Mouse (Mus musculus) intestine, postnatal 0 days (tissue): Measurements from ENCODE around the gene Galk2. TPM values are rescaled to one million over a fixed set of nuclear protein-coding genes. Genes with fewer than 3 reads are reported as not detected.

Experiments used
- ATAC-seq: fragments of 200-750 bp; cut with Nextera tagmentation; 2 replicates; pipeline ENCODE4 v1.8.0; 2017; ENCODE audit warnings: mild to moderate bottlenecking, moderate TSS enrichment, moderate library complexity
- H3K27ac ChIP-seq: fragments of 300-500 bp; sonication (generic); 2 replicates; pipeline ENCODE4 v1.5.1; 2014; ENCODE audit warnings: mild to moderate bottlenecking, low read depth, low read length, moderate library complexity
- H3K27me3 ChIP-seq: fragments of 300-500 bp; sonication (generic); replicated peaks from 2 replicates; pipeline ENCODE4 v1.6.1; 2014; ENCODE audit warnings: low read length, mixed read lengths; ENCODE audit not compliant: control insufficient read depth, insufficient read depth
- H3K36me3 ChIP-seq: fragments of 300-500 bp; sonication (generic); 2 replicates; pipeline ENCODE4 v1.6.1; 2014; ENCODE audit warnings: mild to moderate bottlenecking, moderate library complexity; ENCODE audit not compliant: control insufficient read depth, insufficient read depth
- H3K4me1 ChIP-seq: fragments of 300-500 bp; sonication (generic); replicated peaks from 2 replicates; pipeline ENCODE4 v1.6.1; 2014; ENCODE audit warnings: antibody characterized with exemption, low read length, mixed read lengths; ENCODE audit not compliant: control insufficient read depth, insufficient read depth
- H3K4me2 ChIP-seq: fragments of 300-500 bp; sonication (generic); replicated peaks from 2 replicates; pipeline ENCODE4 v1.6.1; 2014; ENCODE audit warnings: low read depth, mild to moderate bottlenecking, moderate library complexity
- H3K4me3 ChIP-seq: fragments of 300-500 bp; sonication (generic); 2 replicates; pipeline ENCODE4 v1.5.1; 2014; ENCODE audit warnings: low read depth, low read length
- H3K9ac ChIP-seq: fragments of 300-500 bp; sonication (generic); 2 replicates; pipeline ENCODE4 v1.6.1; 2014; ENCODE audit warnings: mild to moderate bottlenecking, low read depth, low read length
- H3K9me3 ChIP-seq: fragments of 300-500 bp; sonication (generic); 2 replicates; pipeline ENCODE4 v1.6.1; 2016; ENCODE audit warnings: mixed run types; ENCODE audit not compliant: control insufficient read depth
- CTCF ChIP-seq: sonication (generic); IDR thresholded peaks from 2 replicates; pipeline ENCODE4 v1.5.1; 2016; ENCODE audit warnings: low read depth, mild to moderate bottlenecking, control low read depth, antibody characterized with exemption, moderate library complexity
- WGBS: fragments of 180-500 bp; shearing (Covaris S2); extraction: QIAGEN DNeasy Blood & Tissue Kit; methylation state at CpG from one replicate; pipeline ENCODE4 v1.1.7; 2014; 5-methylcytosine and 5-hydroxymethylcytosine counted together
- polyA plus RNA-seq: library from polyadenylated mRNA; unstranded; fragments of >200 nt; fragmentation: Nextera tagmentation; extraction: Ambion mirVana; gene quantifications from 2 replicates; pipeline ENCODE4 v1.2.1, GENCODE M21; 2015

The Galk2 gene
- polyA plus RNA-seq, 1 experiment from 2014 or later = 84.1 TPM

GRCm38 (mm10) chr2:125827898-125828297 lies 31.0 kb upstream of the Galk2 start:
- H3K27ac ChIP-seq = no peak overlapping the region
- no peak overlapping the region for H3K9ac ChIP-seq
- no peaks in the 10 kb centered on the region for H3K27me3 ChIP-seq
- peaks cover 25% of the 10 kb centered on the region for H3K36me3 ChIP-seq
- no peak overlapping the region for H3K4me2 ChIP-seq
- 84% methylated on average over 4 of the region's 4 CpGs for WGBS
- H3K4me1 ChIP-seq = no peaks in the 10 kb centered on the region
- no peak for ATAC-seq
- no peaks in the 10 kb centered on the region for H3K9me3 ChIP-seq
- H3K4me3 ChIP-seq = no peak overlapping the region
- TF ChIP-seq CTCF = no peak

- H3K27me3 ChIP-seq = no peaks in the 10 kb centered on the region
- H3K4me3 ChIP-seq = no peak overlapping the region
- no peaks in the 10 kb centered on the region for H3K4me1 ChIP-seq
- no peak overlapping the region for H3K9ac ChIP-seq
- ATAC-seq = no peak
- H3K36me3 ChIP-seq = peaks cover 28% of the 10 kb centered on the region
- H3K9me3 ChIP-seq = no peaks in the 10 kb centered on the region
- H3K27ac ChIP-seq = no peak overlapping the region; the same call in 1 of the 2 replicates
- no peak for TF ChIP-seq CTCF
- WGBS = 95% methylated on average over 2 of the region's 2 CpGs
- H3K4me2 ChIP-seq = no peak overlapping the region
Measured at GRCm38 (mm10) chr2:125829924-125830323, 29.0 kb upstream of the Galk2 start.

GRCm38 (mm10) chr2:125838091-125838490 lies 20.8 kb upstream of the Galk2 start:
- H3K4me3 ChIP-seq = no peak overlapping the region
- no peaks in the 10 kb centered on the region for H3K9me3 ChIP-seq
- H3K27ac ChIP-seq = no peak overlapping the region
- H3K36me3 ChIP-seq = peaks cover 35% of the 10 kb centered on the region
- H3K4me2 ChIP-seq = no peak overlapping the region
- no peak for TF ChIP-seq CTCF
- no peaks in the 10 kb centered on the region for H3K27me3 ChIP-seq
- 92% methylated on average over 7 of the region's 7 CpGs for WGBS
- H3K4me1 ChIP-seq = no peaks in the 10 kb centered on the region
- ATAC-seq = no peak
- H3K9ac ChIP-seq = no peak overlapping the region

GRCm38 (mm10) chr2:125838708-125839284 lies 20.1 kb upstream of the Galk2 start:
- no peak overlapping the region for H3K4me2 ChIP-seq
- no peak for TF ChIP-seq CTCF
- H3K27ac ChIP-seq = no peak overlapping the region
- H3K27me3 ChIP-seq = no peaks in the 10 kb centered on the region
- no peak overlapping the region for H3K9ac ChIP-seq
- H3K36me3 ChIP-seq = peaks cover 34% of the 10 kb centered on the region
- WGBS = 76% methylated on average over 2 of the region's 2 CpGs
- no peak for ATAC-seq
- no peaks in the 10 kb centered on the region for H3K4me1 ChIP-seq
- no peak overlapping the region for H3K4me3 ChIP-seq
- H3K9me3 ChIP-seq = no peaks in the 10 kb centered on the region

GRCm38 (mm10) chr2:125851237-125851636 lies 7.7 kb upstream of the Galk2 start:
- no peak overlapping the region for H3K9ac ChIP-seq
- H3K27ac ChIP-seq = no peak overlapping the region
- TF ChIP-seq CTCF = no peak
- H3K4me3 ChIP-seq = no peak overlapping the region
- no peaks in the 10 kb centered on the region for H3K27me3 ChIP-seq
- no peaks in the 10 kb centered on the region for H3K9me3 ChIP-seq
- no peak overlapping the region for H3K4me2 ChIP-seq
- ATAC-seq = no peak
- 73% methylated on average over 2 of the region's 2 CpGs for WGBS
- peaks cover 19% of the 10 kb centered on the region for H3K36me3 ChIP-seq
- H3K4me1 ChIP-seq = no peaks in the 10 kb centered on the region; the same call in 1 of the 2 replicates

GRCm38 (mm10) chr2:125857707-125858106 lies 1.2 kb upstream of the Galk2 start:
- Histone ChIP-seq H3K9me3 (no peaks in the 10 kb centered on the region), H3K36me3 (no peaks in the 10 kb centered on the region), H3K27ac (no peak overlapping the region), H3K4me2 (peak overlapping the region; percentile 85), H3K4me1 (no peaks in the 10 kb centered on the region; the same call in 1 of the 2 replicates), H3K9ac (no peak overlapping the region), H3K27me3 (no peaks in the 10 kb centered on the region), H3K4me3 (peak overlapping the region; percentile 100)
- WGBS = 51% methylated on average over 3 of the region's 3 CpGs
- peak; percentile 39 for TF ChIP-seq CTCF
- ATAC-seq = no peak
